Mouse (Mus musculus) CH12.LX (cell line): ENCODE measurements at regions not wholly inside any gene's neighbourhood (a gene's known extent, or its start where the extent isn't known, plus 50 kb on each side); places are given as distances from the start of the nearest gene placed in this dataset.
A peak's percentile ranks its signal among the peaks of the same experiment; 100 is the strongest.

ENCODE experiments used
- DNase-seq: peaks from one replicate; pipeline ENCODE4 v3.0.0-alpha.2; 2013; ENCODE audit errors: extremely low read depth
- H3K27ac ChIP-seq: 2 replicates; pipeline ENCODE4 v1.5.1; 2012; ENCODE audit warnings: low read depth, mild to moderate bottlenecking, control low read depth, moderate library complexity; ENCODE audit not compliant: insufficient read depth
- H3K27me3 ChIP-seq: replicated peaks from 2 replicates; pipeline ENCODE3; 2012; ENCODE audit warnings: inconsistent platforms
- H3K36me3 ChIP-seq, 2 experiments: replicated peaks in 1 of 2; 2 replicates each; pipeline versions ENCODE3 to v1.6.1; 2012; ENCODE audit warnings: inconsistent platforms in 1 of 2, low read length in 1 of 2, mild to moderate bottlenecking in 1 of 2, mixed read lengths in 1 of 2, moderate library complexity in 1 of 2; ENCODE audit not compliant: control insufficient read depth in 1 of 2, insufficient read depth in 1 of 2
- H3K4me1 ChIP-seq, 2 experiments: 2 replicates each; pipeline ENCODE4 v1.6.1; 2012; ENCODE audit warnings: inconsistent platforms in 1 of 2, moderate library complexity in 1 of 2; ENCODE audit not compliant: insufficient read depth in 2 of 2, control insufficient read depth in 1 of 2
- H3K4me2 ChIP-seq: 2 replicates; pipeline ENCODE4 v1.6.1; 2012; ENCODE audit warnings: low read depth, mild to moderate bottlenecking, control low read depth; ENCODE audit not compliant: poor library complexity, insufficient read depth, severe bottlenecking
- H3K4me3 ChIP-seq, 3 experiments: fragments of 150-350 bp in 1 of 3; sonication (generic) in 1 of 3; replicated peaks in 1 of 3; 2 replicates each; pipeline versions ENCODE3 to v1.5.1; 2011 to 2012; ENCODE audit warnings: low read depth in 2 of 3, low read length in 2 of 3, mild to moderate bottlenecking in 2 of 3, moderate library complexity in 2 of 3, control low read depth in 1 of 3, improper control_type of control experiment in 1 of 3, inconsistent platforms in 1 of 3, mixed read lengths in 1 of 3; ENCODE audit not compliant: poor library complexity in 1 of 3
- H3K79me2 ChIP-seq: replicated peaks from 2 replicates; pipeline ENCODE4 v1.6.1; 2012; ENCODE audit warnings: mild to moderate bottlenecking, moderate library complexity; ENCODE audit not compliant: control insufficient read depth, poor library complexity, insufficient read depth, severe bottlenecking; ENCODE audit errors: extremely low read depth
- H3K9ac ChIP-seq: 2 replicates; pipeline ENCODE4 v1.6.1; 2012; ENCODE audit warnings: low read depth, mild to moderate bottlenecking, control low read depth, moderate library complexity; ENCODE audit not compliant: insufficient read depth
- H3K9me3 ChIP-seq: replicated peaks from 2 replicates; pipeline ENCODE3; 2012; ENCODE audit warnings: low read length, inconsistent platforms, mixed read lengths
- BHLHE40 ChIP-seq: IDR thresholded peaks from 2 replicates; pipeline ENCODE4 v1.6.1; 2011; ENCODE audit warnings: mild to moderate bottlenecking, low read depth, low read length, improper control_type of control experiment
- ELF1 ChIP-seq: IDR thresholded peaks from 2 replicates; pipeline ENCODE4 v1.6.1; 2014; ENCODE audit warnings: low read depth, mild to moderate bottlenecking, inconsistent platforms, low read length, improper control_type of control experiment
- HCFC1 ChIP-seq: IDR thresholded peaks from 2 replicates; pipeline ENCODE4 v1.6.1; 2012; ENCODE audit warnings: low read depth, mild to moderate bottlenecking, inconsistent platforms, low read length, improper control_type of control experiment
- IRF4 ChIP-seq: IDR thresholded peaks from 2 replicates; pipeline ENCODE4 v1.6.1; 2014; ENCODE audit warnings: low read depth, mild to moderate bottlenecking, inconsistent platforms, low read length, improper control_type of control experiment
- JUN ChIP-seq: IDR thresholded peaks from 2 replicates; pipeline ENCODE4 v1.6.1; 2011; ENCODE audit warnings: low read depth, mild to moderate bottlenecking, low read length, improper control_type of control experiment, moderate library complexity; ENCODE audit not compliant: insufficient read depth
- JUND ChIP-seq: conservative IDR thresholded peaks from 2 replicates; pipeline ENCODE4 v1.6.1; 2011; ENCODE audit warnings: low read depth, low read length, improper control_type of control experiment
- MAFK ChIP-seq: IDR thresholded peaks from 2 replicates; pipeline ENCODE4 v1.6.1; 2011; ENCODE audit warnings: low read length, improper control_type of control experiment; ENCODE audit not compliant: insufficient replicate concordance
- MAX ChIP-seq: IDR thresholded peaks from 2 replicates; pipeline ENCODE4 v1.6.1; 2011; ENCODE audit warnings: low read length, improper control_type of control experiment
- MEF2A ChIP-seq: IDR thresholded peaks from 2 replicates; pipeline ENCODE4 v1.6.1; 2014; ENCODE audit warnings: low read depth, mild to moderate bottlenecking, inconsistent platforms, low read length, improper control_type of control experiment, borderline replicate concordance
- MYC ChIP-seq: IDR thresholded peaks from 2 replicates; pipeline ENCODE4 v1.6.1; 2011; ENCODE audit warnings: low read depth, mild to moderate bottlenecking, improper control_type of control experiment, low read length
- PAX5 ChIP-seq: IDR thresholded peaks from 2 replicates; pipeline ENCODE4 v1.6.1; 2012; ENCODE audit warnings: low read length, inconsistent platforms, mixed read lengths
- TBP ChIP-seq: conservative IDR thresholded peaks from 2 replicates; pipeline ENCODE4 v1.6.1; 2011; ENCODE audit warnings: low read depth, low read length, improper control_type of control experiment
- UBTF ChIP-seq: IDR thresholded peaks from 2 replicates; pipeline ENCODE4 v1.6.1; 2012; ENCODE audit warnings: low read depth, mild to moderate bottlenecking, inconsistent platforms, low read length, improper control_type of control experiment, moderate library complexity
- USF1 ChIP-seq: IDR thresholded peaks from 2 replicates; pipeline ENCODE4 v1.6.1; 2014; ENCODE audit warnings: low read depth, mild to moderate bottlenecking, inconsistent platforms, low read length, improper control_type of control experiment
- USF2 ChIP-seq: conservative IDR thresholded peaks from 2 replicates; pipeline ENCODE4 v1.6.1; 2011; ENCODE audit warnings: low read depth, low read length, improper control_type of control experiment
- ZKSCAN1 ChIP-seq: IDR thresholded peaks from 2 replicates; pipeline ENCODE4 v1.6.1; 2012; ENCODE audit warnings: low read depth, inconsistent platforms, low read length, improper control_type of control experiment, borderline replicate concordance
- ZNF384 ChIP-seq: IDR thresholded peaks from 2 replicates; pipeline ENCODE4 v1.6.1; 2012; ENCODE audit warnings: low read depth, low read length, improper control_type of control experiment, inconsistent platforms
- dilution Hi-C: fragments of 300-500 bp; cut with MboI; formaldehyde crosslinking; loops from 2 replicates; pipeline ENCODE4 v1.14.3; 2020; ENCODE audit warnings: low sequenced_read_pairs; ENCODE audit not compliant: extremely low pct_unique_long_range_greater_than_20kb, extremely low pct_ligation_motif_present
- in situ Hi-C: fragments of 300-500 bp; cut with MboI; formaldehyde crosslinking; loops from 3 replicates; pipeline ENCODE4 v1.14.3; 2019; ENCODE audit warnings: low sequenced_read_pairs, low pct_ligation_motif_present, low pct_unique_long_range_greater_than_20kb, mixed read lengths

GRCm38 (mm10) chr3:69669541-69669940 lies 52.2 kb upstream of the Nmd3 start:
- H3K27ac ChIP-seq: no peak overlapping the region
- in situ Hi-C loops: no loop called here
- peak; percentile 53 for TF ChIP-seq BHLHE40
- no peak for TF ChIP-seq ELF1
- peak; percentile 32; the same call in 1 of the 2 replicates for TF ChIP-seq USF1
- peak; percentile 59; the same call in 1 of the 2 replicates for TF ChIP-seq MAFK

GRCm38 (mm10) chr3:69667820-69668219 lies 54.0 kb upstream of the Nmd3 start:
- H3K27ac ChIP-seq: no peak overlapping the region
- peaks cover 2 to 6% of the 10 kb centered on the region in 2 experiments; a peak in 2 of 4 replicates for H3K4me1 ChIP-seq
- H3K4me3 ChIP-seq: no peak overlapping the region
- dilution Hi-C loops (no loop called here), in situ Hi-C loops (no loop called here)
- H3K9ac ChIP-seq: no peak overlapping the region
- H3K79me2 ChIP-seq: no peaks in the 10 kb centered on the region
- no peaks in the 10 kb centered on the region for H3K9me3 ChIP-seq
- H3K27me3 ChIP-seq: no peaks in the 10 kb centered on the region
- TF ChIP-seq MAFK (no peak), MYC (no peak), TBP (no peak), JUND (no peak), UBTF (no peak), USF1 (no peak), PAX5 (no peak), ELF1 (no peak), ZKSCAN1 (no peak), IRF4 (no peak), JUN (no peak)
- no peaks in the 10 kb centered on the region for H3K36me3 ChIP-seq
- DNase-seq: no peak
- no peak overlapping the region for H3K4me2 ChIP-seq

More at GRCm38 (mm10) chr3:69669541-69669940, 52.2 kb upstream of the Nmd3 start:
- no peak for DNase-seq
- H3K4me2 ChIP-seq: peak overlapping the region; percentile 31; the same call in 1 of the 2 replicates
- dilution Hi-C loops: no loop called here
- H3K79me2 ChIP-seq: no peaks in the 10 kb centered on the region
- H3K9ac ChIP-seq: no peak overlapping the region
- H3K4me3 ChIP-seq: no peak overlapping the region
- no peaks in the 10 kb centered on the region for H3K36me3 ChIP-seq
- no peaks in the 10 kb centered on the region for H3K27me3 ChIP-seq
- peaks cover 5 to 11% of the 10 kb centered on the region in 2 experiments; a peak in 3 of 4 replicates for H3K4me1 ChIP-seq
- H3K9me3 ChIP-seq: no peaks in the 10 kb centered on the region

GRCm38 (mm10) chr3:69667359-69667758 lies 54.4 kb upstream of the Nmd3 start:
- H3K4me2 ChIP-seq: no peak overlapping the region
- in situ Hi-C loops (no loop called here), dilution Hi-C loops (no loop called here)
- no peak overlapping the region for H3K4me3 ChIP-seq
- no peaks in the 10 kb centered on the region for H3K27me3 ChIP-seq
- no peak overlapping the region for H3K9ac ChIP-seq
- H3K9me3 ChIP-seq: no peaks in the 10 kb centered on the region
- no peak for DNase-seq
- no peak for TF ChIP-seq MAX
- no peak for TF ChIP-seq MEF2A
- no peak for TF ChIP-seq USF2
- TF ChIP-seq HCFC1: no peak
- no peak for TF ChIP-seq ZNF384
- no peak overlapping the region for H3K27ac ChIP-seq
- H3K79me2 ChIP-seq: no peaks in the 10 kb centered on the region
- H3K36me3 ChIP-seq: no peaks in the 10 kb centered on the region
- peaks cover 2 to 4% of the 10 kb centered on the region in 2 experiments; a peak in 2 of 4 replicates for H3K4me1 ChIP-seq
